Mouse (Mus musculus): ENCODE results near the gene Cxcr5.
"Not testable (repeated sequence)": the region's sequence is repeated elsewhere in the genome, so short reads cannot be mapped to it uniquely, and the experiment has no call there.

The Cxcr5 gene

DNA sequence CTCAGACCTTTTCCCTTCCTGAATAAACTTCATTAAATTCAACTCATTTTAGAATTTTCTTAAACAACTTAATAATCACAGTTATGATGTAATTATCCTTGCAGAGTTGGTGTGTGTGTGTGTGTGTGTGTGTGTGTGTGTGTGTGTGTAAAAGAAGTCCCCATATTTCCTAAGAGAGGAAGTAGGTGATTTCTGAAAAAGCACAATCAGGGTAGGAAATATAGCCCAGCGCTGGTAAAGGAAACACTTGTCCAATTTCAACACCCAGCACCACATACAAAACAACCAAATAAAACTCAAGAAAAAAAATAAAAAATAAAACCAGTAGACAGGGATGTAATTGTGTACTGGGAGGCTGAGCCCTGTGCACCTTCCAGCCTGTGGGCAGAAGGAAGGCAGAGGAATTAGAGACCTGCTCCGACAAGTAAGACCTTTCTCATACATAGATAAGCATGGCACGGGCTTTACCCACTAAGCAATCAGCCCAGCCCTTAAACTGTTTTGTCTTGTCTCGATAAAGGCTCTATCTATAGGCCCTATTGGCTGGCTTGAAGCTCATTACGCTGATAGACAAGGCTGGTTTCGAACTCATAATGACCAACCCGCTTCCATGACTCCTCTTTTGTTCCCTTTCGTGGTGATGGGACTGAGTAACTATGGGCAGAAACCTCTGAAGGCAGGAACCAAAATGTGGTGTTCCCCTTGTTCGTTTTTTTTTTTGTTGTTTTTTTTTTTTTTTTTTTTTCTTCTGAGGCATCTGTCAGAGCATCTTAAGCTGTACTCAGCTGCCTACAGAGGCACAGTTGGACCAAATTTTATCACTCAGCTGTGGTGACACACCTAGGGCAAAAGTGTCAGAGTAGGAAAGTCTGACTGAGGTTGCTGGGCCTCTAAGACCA lies 25.8 kb upstream of the Cxcr5 start:
- in situ Hi-C loops (cut with MseI, MboI) = no loop called here

- in situ Hi-C loops (cut with MseI, MboI) = no loop called here
Measured at GRCm38 (mm10) chr9:44586640-44587261, 25.1 kb upstream of the Cxcr5 start.

GRCm38 (mm10) chr9:44582390-44582789 lies 20.7 kb upstream of the Cxcr5 start:
- in situ Hi-C loops (cut with MseI, MboI) = no loop called here

- in situ Hi-C loops (cut with MseI, MboI) = no loop called here
Measured at GRCm38 (mm10) chr9:44581423-44581822, 19.7 kb upstream of the Cxcr5 start.

GRCm38 (mm10) chr9:44580085-44580484 lies 18.4 kb upstream of the Cxcr5 start:
- in situ Hi-C loops (cut with MseI, MboI) = no loop called here

GRCm38 (mm10) chr9:44579392-44579791 lies 17.7 kb upstream of the Cxcr5 start:
- in situ Hi-C loops (cut with MseI, MboI) = no loop called here

DNA sequence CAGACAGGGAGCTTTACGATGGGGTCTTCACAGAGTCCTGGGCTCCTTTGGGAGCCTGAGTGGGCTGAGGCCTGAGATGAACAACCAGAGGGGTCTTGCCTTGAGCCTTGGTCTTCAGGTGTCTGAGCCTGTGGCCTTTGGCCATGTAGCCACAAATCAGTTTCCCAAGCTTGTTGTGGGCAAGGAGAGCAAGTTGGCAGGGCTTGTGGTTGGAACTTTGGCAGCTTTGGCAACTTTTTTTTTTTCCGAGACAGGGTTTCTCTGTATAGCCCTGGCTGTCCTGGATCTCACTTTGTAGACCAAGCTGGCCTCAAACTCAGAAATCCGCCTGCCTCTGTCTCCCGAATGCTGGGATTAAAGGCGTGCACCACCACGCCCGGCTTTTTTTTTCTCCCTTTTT lies 14.4 kb upstream of the Cxcr5 start:
- in situ Hi-C loops (cut with MseI, MboI) = not testable (repeated sequence)

DNA sequence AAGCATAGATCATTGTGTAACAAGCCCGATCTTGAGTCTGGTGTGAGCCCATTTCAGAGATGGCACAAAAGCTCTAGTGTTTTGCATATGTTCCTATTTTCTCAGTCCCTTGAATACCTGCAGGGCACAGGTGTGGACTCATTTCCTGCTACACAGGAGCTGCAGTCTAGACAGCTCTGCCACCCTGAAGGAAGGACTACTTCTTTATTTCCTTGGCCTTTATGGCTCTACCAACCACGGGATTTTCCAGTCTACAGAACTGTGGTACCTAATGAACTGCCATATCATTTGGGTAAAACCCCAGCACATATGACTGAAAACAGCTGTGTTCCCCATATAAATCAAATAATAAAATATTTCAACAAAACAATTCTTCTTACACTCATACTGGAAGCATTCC lies 13.4 kb upstream of the Cxcr5 start:
- in situ Hi-C loops (cut with MseI, MboI) = no loop called here

- in situ Hi-C loops (cut with MseI, MboI) = no loop called here
Measured at GRCm38 (mm10) chr9:44573306-44573705, 11.6 kb upstream of the Cxcr5 start.

DNA sequence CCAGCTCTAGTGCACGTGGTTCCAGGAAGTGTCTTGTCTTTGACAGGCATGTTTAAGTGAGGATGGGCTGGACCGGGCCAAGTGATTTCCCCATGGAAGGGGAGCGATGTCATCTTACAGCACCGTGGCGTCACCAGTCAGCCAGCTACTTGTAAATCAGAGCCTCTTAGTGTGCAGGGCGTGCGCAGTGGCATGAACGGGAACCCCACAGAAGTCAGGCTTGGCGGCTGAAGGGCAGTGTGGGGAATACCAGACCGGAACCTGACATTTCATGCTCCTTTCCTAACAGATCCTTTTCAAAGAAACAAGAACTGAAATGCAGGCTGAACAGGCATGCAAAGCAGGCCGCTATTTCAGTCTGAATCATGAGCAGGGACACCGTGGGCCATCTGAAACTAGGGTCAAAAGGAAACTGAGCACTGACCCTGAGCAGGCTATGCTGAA lies 9.3 kb upstream of the Cxcr5 start:
- in situ Hi-C loops (cut with MseI, MboI) = no loop called here

DNA sequence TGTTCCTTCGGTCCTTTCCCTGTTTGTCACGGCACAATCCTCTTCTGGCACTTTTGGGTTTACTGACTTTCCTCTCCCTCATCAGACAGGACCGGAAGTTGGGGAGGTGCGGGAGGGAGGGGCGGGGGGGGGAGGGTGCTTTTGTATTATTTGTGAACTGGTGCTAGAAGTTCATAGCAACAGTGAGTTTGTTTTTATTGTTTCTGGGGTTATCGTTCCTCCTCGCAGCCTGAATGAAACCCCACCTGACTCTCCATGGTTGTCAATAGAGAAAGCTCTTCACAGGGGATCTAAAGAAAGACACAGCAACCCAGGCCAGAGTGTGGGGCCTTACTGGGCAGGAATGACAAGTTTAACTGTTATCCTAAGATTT lies 6.4 kb upstream of the Cxcr5 start:
- in situ Hi-C loops (cut with MseI, MboI) = no loop called here

- in situ Hi-C loops (cut with MseI, MboI) = no loop called here
Measured at GRCm38 (mm10) chr9:44567338-44568082, 5.8 kb upstream of the Cxcr5 start.

GRCm38 (mm10) chr9:44565367-44565766 lies 3.7 kb upstream of the Cxcr5 start:
- in situ Hi-C loops (cut with MseI, MboI) = no loop called here

DNA sequence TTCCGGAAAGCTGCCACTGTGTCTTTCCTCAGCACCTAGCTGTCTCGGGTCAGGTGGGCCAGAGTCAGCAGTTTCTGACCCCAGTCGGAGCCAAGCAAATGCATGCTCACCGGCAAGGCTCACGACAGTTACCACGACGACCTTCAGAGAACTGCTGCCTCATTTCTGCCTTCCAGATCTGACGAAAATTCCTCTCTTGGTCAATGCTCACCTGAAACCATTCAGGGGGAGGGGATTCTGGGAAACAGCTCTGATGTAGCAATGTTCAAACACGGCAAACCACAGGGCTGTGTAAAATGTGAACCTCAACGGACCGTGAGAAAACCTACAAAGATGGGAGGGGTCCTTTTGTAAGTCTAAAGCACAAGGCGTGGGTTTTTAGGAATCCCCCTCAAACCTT lies 1.3 kb upstream of the Cxcr5 start:
- in situ Hi-C loops (cut with MseI, MboI) = no loop called here

DNA sequence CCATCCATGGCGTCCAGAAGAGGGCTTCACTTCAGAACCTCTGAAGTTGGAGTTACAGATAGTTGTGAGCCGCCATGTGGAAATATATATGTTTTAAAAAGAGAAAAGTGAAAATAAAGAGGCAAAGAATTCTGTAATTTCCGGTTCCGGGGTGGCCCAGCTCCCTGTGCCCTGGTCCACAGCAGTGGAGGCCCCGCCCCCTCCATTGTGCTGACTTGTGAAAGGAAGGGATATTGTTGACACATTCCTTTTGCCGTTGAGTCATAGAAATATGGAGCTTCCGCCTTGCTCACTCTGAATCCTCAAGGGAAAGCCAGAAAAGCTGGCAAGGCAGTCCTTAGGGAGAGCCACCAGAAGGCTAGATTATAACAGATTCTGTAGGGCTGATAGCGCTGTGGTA lies 9.5 kb downstream of the Cxcr5 start:
- in situ Hi-C loops (cut with MseI, MboI) = no loop called here

DNA sequence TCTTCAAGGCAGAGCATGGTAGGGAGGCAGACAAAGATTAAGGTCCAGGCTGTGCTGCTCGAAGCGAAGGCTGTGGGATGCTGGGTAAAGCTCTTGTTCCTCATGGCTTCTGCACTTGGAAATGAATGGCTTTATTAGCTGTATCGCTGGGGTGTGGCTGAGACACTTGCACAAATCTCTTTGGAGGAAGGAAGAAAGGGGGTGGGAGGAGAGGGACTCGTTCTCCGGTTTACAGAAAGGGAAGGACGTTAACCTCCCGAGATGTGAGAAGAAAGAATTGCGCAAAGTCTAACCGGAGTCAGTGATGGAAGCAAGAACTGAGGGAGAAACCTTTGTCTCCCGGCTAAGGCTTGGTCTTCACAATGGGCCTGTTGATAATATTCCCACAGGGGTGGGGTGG lies 10.5 kb downstream of the Cxcr5 start:
- in situ Hi-C loops (cut with MseI, MboI) = no loop called here

DNA sequence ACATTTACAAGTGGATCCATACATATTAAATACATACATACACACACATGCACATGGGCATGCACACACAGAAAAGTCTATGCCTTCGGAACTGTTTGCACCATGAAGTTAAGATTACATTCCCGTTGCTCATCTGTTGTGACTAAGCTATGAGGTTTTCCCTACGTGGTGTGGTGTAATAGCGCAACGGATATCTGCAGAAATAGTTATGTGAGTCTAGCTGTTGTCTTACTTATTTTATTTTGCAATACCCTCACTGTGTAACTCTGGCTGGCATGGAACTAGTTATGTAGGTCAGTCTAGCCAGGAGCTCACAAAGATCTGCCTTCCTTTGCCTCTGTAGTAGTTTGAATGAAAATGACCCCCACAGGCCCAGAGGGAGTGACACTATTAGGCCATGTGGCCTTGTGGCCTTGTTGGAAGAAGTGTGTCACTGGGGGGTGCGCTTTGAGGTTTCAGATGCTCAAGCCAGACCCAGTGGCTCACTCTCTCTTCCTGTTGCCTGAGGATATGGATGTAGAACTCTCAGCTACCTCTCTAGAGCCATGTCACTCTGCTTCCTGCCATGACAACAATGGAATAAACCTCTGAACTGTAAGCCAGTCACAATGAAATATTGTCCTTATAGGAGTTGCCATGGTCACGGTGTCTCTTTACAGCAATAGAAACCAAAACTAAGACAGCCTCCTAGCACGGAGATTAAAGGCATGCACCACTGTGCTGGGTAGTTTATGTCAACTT lies 13.1 kb downstream of the Cxcr5 start:
- in situ Hi-C loops (cut with MseI, MboI) = no loop called here

DNA sequence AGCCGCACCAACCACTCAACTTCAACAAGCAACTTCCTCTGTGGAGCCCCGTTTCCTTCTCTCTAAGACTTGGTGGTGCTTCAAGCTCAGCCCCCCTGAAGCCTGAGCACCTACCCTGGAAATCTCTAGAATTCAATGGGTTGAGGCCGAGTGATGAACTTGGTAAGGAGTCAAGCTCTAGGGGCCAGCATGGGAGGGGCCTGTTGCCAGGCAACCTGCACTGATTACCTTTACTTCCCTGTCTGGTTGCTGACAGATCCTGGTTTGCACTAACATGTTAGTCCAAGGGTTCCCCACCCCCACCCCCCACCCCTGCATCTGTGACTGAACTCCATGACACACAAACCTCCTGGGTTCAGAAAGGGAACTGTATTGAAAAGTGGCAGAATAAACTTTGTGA lies 16.7 kb downstream of the Cxcr5 start:
- in situ Hi-C loops (cut with MseI, MboI) = no loop called here

DNA sequence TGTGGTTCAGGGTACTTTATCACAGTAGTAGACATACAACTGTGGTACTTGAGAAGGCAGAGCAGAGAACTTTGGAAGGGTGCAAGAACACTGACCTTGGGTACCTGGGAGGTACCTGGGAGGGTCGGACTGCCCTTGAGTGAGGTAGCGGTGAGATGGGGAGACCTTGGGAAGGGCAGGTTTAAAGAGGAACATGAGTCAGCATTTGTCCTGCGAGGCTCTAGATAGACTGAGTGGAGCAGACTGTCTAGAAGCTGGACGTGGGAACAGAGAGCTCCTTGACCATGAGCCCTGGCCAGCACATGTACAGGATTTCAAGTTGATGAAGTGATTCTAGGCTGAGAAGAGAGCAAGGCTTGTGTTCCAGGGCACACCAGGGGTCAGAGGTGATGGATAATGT lies 19.3 kb downstream of the Cxcr5 start:
- in situ Hi-C loops (cut with MseI, MboI) = no loop called here

- in situ Hi-C loops (cut with MseI, MboI) = no loop called here
Measured at GRCm38 (mm10) chr9:44540676-44541075, 21.0 kb downstream of the Cxcr5 start.

DNA sequence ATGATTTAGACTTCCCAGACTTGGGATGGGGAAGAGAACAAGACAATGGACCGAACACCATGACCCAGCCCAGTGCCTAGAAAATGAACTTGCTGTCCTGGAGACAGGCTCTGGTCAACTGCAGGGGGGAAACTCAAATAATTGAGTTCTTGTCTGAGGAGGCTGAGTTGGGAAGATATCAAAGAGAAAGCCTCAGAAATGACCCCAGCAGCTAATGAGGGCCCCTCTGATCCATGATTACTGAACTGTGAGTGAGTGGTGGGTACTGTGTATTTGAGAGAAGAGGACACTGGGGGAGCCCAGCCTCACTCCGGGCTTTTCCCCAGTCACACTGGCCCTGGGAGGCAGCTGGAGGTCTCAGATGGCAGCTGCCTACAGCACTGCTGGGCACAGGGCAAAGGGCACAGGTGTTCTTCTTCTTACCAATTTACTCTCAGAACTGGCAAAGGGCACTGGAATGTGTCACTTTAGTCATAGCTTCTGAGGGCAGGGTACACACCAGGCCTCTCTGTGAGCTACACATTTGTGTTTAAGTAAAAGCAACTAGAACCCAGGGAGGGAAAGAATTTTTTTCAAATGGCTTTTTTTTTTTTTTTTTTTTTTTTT lies 21.8 kb downstream of the Cxcr5 start:
- in situ Hi-C loops (cut with MseI, MboI) = no loop called here
